Mouse (Mus musculus) cerebellum, postnatal 25 days (tissue): Measurements from ENCODE around the gene Mamdc2.
A peak's percentile ranks its signal among the peaks of the same experiment; 100 is the strongest.

Experiments
- DNase-seq, 2 experiments: peaks; one replicate each; pipeline ENCODE4 v3.0.0; 2021; ENCODE audit warnings: mixed read lengths in 2 of 2

Gene Mamdc2

DNA sequence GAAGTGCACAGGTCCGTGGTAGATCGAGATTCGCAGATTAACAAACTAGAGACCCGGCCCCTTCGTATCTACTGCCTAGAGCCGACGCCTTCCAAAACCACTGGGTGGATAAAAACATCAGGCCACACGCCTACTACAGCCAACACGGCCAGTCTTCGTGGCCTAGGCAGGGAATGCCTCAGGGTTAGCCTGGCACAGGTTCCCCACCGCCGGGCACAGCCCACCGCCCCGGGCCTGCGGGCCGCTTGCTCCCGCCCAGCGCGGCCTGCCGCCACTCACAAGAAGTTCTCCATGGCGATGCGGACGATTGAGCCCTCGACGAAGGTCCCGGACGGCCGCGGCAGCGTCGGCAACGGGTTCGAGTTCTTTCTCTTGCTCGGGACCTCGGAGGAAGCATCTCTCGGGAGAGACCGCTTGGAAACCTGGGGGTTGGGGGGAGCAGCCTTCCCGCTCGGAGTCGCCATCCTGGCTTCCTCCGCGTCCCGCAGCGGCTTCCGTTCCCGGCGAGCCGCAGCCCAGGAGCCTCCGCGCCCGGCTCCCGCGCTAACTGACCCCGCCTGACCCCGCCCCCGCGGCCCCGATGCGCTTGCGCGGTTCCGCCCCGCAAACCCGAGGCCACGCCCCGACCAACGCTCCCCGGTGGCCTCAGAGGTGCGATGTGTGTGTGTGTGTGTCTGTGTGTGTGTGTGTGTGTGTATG lies 174.7 kb downstream of the Mamdc2 start, which contains the start of gene Smc5:
TSS of gene Smc5 (minus strand) at position 543 of the 699 bp plus-strand sequence.
- DNase-seq = peak; percentile 92 to 96

GRCm38 (mm10) chr19:23256771-23257170 lies 191.5 kb downstream of the Mamdc2 start:
- DNase-seq = peak; percentile 51 to 64
